Mouse (Mus musculus): ENCODE results near the gene Mcoln1. TPM values are rescaled to one million over a fixed set of nuclear protein-coding genes. Genes with fewer than 3 reads are reported as not detected.

Gene Mcoln1
- total RNA-seq (2021) = 10 to 100 TPM; 26.4 to 29.0 TPM

- peak; percentile 99 for DNase-seq
These were observed at the start of gene Mcoln1 for GRCm38 (mm10) chr8:3500235-3501090. Gene Mcoln1 (plus strand): TSS chr8:3500457.

- DNase-seq = peak; percentile 69
These were observed 49.6 kb upstream of the Mcoln1 start for GRCm38 (mm10) chr8:3450670-3451069.

DNA sequence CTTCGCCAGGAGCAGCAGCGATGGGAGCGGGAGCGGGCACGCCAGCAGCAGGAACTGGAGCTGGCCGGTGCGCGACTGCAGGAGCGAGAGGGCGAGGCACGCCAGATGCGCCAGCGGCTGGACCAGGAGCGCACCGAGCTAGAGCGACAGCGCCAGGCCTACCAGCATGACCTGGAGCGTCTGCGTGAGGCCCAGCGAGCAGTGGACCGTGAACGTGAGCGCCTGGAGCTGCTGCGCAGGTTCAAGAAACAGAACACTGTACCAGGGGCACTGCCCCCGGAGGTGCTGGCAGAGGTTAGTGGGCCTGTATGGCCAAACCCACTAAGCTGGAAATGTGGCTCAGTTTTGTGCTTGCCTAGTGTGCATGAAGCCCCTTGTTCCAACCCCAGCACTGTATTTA is 48.3 kb upstream of the Mcoln1 start:
- DNase-seq = no peak

GRCm38 (mm10) chr8:3463248-3463647 is 37.0 kb upstream of the Mcoln1 start:
- DNase-seq = no peak

DNA sequence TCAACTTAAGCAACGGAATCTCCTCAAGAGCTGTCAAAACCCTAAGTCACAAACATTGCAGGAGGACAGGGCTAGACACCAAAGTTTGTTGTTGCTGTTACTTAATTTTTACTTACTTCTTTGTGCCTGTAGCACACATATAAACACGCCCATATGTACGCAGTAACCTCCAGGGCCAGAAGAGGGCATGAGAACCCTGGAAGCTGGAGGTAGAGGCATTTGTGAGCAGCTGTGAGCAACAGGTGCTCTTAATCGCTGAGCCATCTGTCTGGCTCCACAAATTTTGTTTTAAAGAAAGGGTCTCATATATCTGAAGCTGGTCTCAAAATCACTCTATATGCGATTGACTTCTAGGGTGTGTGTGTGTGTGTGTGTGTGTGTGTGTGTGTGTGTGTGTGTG is 35.9 kb upstream of the Mcoln1 start:
- DNase-seq = peak; percentile 46

GRCm38 (mm10) chr8:3467006-3467885 is 33.0 kb upstream of the Mcoln1 start, which contains the start of gene Pex11g:
Gene Pex11g (minus strand): TSS chr8:3467680.
- peak; percentile 99 for DNase-seq

- no peak for DNase-seq
These were observed 32.2 kb upstream of the Mcoln1 start for GRCm38 (mm10) chr8:3467886-3468545.

GRCm38 (mm10) chr8:3468838-3469237 is 31.4 kb upstream of the Mcoln1 start:
- no peak for DNase-seq

- DNase-seq = no peak
These were observed 29.7 kb upstream of the Mcoln1 start, which contains the start of gene Tex45 for GRCm38 (mm10) chr8:3470562-3470961. Gene Tex45 (plus strand): TSS chr8:3470862.

GRCm38 (mm10) chr8:3475715-3476429 is 24.4 kb upstream of the Mcoln1 start:
- no peak for DNase-seq

GRCm38 (mm10) chr8:3480221-3480785 is 20.0 kb upstream of the Mcoln1 start:
- no peak for DNase-seq

GRCm38 (mm10) chr8:3481605-3482004 is 18.7 kb upstream of the Mcoln1 start:
- no peak for DNase-seq

DNA sequence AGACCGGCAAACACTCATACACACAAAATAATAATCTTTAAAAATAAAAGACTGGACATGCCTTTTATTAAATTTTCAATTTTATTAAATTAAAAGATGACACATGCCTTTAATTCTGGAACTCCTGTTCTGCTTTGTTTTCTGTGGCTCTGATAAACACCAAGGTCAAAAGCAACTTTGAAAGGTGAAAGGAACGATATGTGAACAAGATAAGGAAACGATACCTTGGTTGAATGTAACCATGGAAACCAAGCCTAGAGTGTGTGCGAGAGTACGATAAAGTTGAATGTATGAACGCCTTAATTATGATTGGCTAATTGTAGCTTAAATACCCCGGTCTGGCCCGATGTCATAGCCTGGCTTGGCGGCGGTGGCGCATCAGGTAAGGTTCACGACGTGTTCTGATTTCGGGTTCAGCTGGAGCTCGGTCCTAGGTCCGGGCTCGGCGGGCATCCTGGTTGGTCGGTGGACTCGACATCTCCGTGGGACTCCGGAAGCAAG is 18.0 kb upstream of the Mcoln1 start:
- no peak for DNase-seq

DNA sequence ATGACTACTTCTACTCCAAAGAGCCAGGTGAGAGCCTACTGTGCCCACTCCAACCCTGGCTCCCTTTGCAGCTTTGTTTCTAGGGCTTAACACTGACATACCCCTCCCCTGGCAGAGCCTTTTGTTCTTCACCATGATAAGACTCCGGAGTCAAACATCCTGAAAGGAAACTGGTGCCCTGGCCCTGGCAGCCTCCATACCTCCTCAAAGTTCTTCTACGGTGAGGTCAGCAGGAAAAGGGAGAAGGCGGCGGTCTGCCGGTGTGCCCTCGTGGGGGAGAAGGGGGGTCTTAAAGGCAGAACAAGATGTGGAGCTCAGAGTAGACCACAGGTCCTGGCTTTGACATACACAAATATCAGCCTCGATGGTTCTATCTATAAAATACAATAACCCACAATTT is 16.7 kb upstream of the Mcoln1 start:
- no peak for DNase-seq

DNA sequence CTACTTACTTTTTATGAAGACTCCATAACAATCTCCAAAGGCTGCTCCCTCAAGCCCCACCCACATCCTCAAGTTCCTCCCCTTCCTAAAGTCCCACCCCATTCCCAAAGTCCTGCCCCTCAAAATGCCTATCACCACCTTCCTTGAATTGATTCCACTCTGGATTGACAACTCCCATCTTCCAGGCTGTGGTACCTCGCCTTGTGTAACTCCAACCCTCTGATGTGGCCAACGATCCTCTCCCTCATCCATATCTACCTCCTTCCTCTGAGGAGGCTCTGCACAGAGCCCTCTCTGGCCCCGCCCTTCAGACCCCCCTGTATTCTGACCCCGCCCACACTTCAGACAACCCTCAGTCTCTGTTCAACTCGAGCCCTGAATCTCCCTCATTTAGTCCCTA is 15.1 kb upstream of the Mcoln1 start:
- no peak for DNase-seq

DNA sequence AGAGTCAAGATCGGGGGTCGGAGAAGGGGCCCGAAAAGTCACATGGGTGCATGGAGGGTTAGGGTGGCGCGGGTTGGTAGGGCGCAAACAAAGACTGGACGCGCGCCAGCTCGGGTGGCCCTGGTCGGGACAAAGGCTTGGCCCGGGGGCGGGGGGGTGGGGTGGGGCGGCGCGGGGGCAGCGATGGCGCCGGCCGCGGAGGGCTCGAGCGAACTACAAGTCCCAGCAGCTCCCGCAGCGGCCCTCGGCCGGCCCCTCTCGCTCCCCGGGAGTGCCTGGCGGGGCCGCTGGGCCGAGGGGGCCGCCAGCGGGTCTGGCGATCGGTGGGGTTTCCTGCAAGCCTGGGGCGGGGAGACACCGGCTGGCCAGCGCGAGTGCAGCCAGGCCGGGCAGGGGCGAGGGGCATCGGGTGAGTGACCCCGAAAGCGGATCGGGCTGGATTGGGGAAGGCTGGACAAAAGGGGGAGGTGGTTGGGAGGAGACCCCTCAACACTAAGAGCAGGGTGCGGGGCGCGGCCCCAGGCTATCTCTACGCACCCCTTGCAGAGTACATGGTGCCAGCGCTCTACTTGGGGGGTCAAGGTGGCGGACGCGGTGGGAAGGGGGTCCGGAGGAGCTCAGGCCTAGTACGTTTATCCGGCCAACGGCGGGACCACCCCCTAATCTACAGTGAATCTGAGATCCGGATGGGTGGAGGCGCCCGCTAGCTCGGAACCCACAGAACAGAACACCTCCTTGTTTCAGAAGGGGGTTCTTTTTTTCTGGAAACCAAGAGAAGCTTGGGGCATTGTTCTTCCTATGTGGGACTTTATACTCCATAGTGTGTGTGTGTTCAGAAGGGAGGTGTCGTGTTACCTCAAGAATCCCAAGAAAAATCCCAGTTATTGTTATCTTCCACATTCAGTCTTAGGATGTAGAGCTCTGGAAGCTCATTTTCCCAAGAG is 7.1 kb upstream of the Mcoln1 start, which contains the start of gene Zfp358:
TSS of gene Zfp358 (plus strand) at position 238 of the 944 bp plus-strand sequence.
- peak; percentile 84 for DNase-seq

DNA sequence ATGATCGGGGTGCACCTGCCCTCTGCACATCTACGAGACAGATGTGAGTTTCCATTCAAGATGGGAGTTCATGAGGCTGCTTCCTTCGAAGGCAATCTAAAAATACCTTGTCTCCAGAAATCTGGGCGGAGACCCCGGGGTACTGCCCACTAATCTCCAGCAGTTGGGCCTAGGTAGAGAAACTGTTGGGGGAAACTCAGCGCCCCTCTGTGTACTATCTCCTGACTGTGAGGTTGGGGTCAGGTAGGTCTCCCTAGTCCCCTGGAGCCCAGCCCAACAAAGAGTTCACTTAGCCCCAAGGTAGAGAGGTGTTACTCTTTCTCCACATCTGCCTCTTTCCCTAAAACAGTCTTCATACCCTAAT is 6.4 kb upstream of the Mcoln1 start:
- no peak for DNase-seq

GRCm38 (mm10) chr8:3495578-3496427 is 4.5 kb upstream of the Mcoln1 start:
- DNase-seq = no peak

- no peak for DNase-seq
These were observed 3.9 kb upstream of the Mcoln1 start for GRCm38 (mm10) chr8:3496428-3496748.
